Mouse (Mus musculus) lung, postnatal 36 days (tissue): Measurements from ENCODE around the gene Ndel1.
A peak's percentile ranks its signal among the peaks of the same experiment; 100 is the strongest.
"Not testable (repeated sequence)": the region's sequence is repeated elsewhere in the genome, so short reads cannot be mapped to it uniquely, and the experiment has no call there.

Experiments used
- DNase-seq: peaks from one replicate; pipeline ENCODE4 v3.0.0; 2022; ENCODE audit warnings: mixed read lengths

The Ndel1 gene

GRCm38 (mm10) chr11:68850862-68851261, 20.8 kb downstream of the Ndel1 start:
- no peak for DNase-seq

GRCm38 (mm10) chr11:68839606-68840005, 32.1 kb downstream of the Ndel1 start:
- no peak for DNase-seq

- DNase-seq: no peak
Observed at GRCm38 (mm10) chr11:68835034-68835433, 36.6 kb downstream of the Ndel1 start.

- DNase-seq: no peak
Observed at GRCm38 (mm10) chr11:68833593-68833992, 38.1 kb downstream of the Ndel1 start.

GRCm38 (mm10) chr11:68832793-68833192, 38.9 kb downstream of the Ndel1 start:
- DNase-seq: no peak

GRCm38 (mm10) chr11:68831580-68831979, 40.1 kb downstream of the Ndel1 start:
- DNase-seq: not testable (repeated sequence)

GRCm38 (mm10) chr11:68826735-68827134, 44.9 kb downstream of the Ndel1 start:
- DNase-seq: no peak

GRCm38 (mm10) chr11:68822326-68822725, 49.3 kb downstream of the Ndel1 start:
- no peak for DNase-seq

GRCm38 (mm10) chr11:68819226-68819805, 52.3 kb downstream of the Ndel1 start:
- DNase-seq: no peak

GRCm38 (mm10) chr11:68818416-68818815, 53.2 kb downstream of the Ndel1 start:
- DNase-seq: no peak

- DNase-seq: no peak
Observed at GRCm38 (mm10) chr11:68811881-68812577, 59.6 kb downstream of the Ndel1 start.

GRCm38 (mm10) chr11:68807787-68808186, 63.9 kb downstream of the Ndel1 start:
- peak; percentile 71 for DNase-seq

GRCm38 (mm10) chr11:68805148-68805547, 66.5 kb downstream of the Ndel1 start:
- no peak for DNase-seq

- DNase-seq: no peak
Observed at GRCm38 (mm10) chr11:68798258-68798657, 73.4 kb downstream of the Ndel1 start.

GRCm38 (mm10) chr11:68791794-68792193, 79.9 kb downstream of the Ndel1 start:
- DNase-seq: no peak

- no peak for DNase-seq
Observed at GRCm38 (mm10) chr11:68790720-68791119, 80.9 kb downstream of the Ndel1 start.

- no peak for DNase-seq
Observed at GRCm38 (mm10) chr11:68787222-68787621, 84.4 kb downstream of the Ndel1 start.

- no peak for DNase-seq
Observed at GRCm38 (mm10) chr11:68785813-68786212, 85.8 kb downstream of the Ndel1 start.

- DNase-seq: peak; percentile 4
Observed at GRCm38 (mm10) chr11:68782336-68782735, 89.3 kb downstream of the Ndel1 start.

GRCm38 (mm10) chr11:68780466-68781114, 91.1 kb downstream of the Ndel1 start:
- no peak for DNase-seq

GRCm38 (mm10) chr11:68779735-68780465, 91.8 kb downstream of the Ndel1 start:
- no peak for DNase-seq

- DNase-seq: no peak
Observed at GRCm38 (mm10) chr11:68778855-68779254, 92.8 kb downstream of the Ndel1 start.

- DNase-seq: no peak
Observed at GRCm38 (mm10) chr11:68777933-68778332, 93.7 kb downstream of the Ndel1 start.
